Mouse (Mus musculus): ENCODE results near the gene Arhgef2. TPM values are rescaled to one million over a fixed set of nuclear protein-coding genes. Genes with fewer than 3 reads are reported as not detected.

The Arhgef2 gene
- polyA plus RNA-seq, 1 experiment from 2014 or later = 84.5 TPM

DNA sequence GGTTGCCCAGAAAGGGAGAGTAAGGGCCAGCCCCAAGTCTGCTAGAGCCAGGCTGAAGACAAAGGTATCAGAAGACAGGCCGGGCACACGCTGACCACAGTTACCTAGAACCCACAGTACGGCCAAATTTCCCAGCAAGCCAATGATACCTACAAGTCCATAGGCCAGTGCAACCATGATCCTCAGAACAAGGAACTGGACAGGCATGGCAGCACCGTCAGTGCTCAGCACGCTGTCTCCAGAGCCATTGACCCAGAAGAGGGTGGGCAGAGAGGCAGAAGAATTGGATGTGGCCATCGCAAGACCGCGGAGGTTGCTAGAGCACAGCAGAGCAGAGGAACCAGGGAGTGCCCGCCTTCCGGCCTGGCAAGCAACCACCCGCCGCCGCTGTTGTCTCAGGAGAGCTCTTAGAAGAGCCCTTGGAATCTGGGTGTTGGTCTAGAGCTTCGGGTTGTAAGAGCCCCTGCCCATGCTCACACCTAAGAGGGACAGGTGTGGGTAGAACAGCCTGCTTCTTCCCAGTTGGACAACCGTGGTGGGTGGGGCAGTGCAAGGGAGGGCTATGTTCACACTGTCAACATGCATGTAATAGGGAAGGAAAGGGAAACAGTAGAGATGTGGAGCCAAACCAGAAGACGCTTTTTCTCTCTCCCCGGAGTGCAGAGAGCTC lies 47.2 kb downstream of the Arhgef2 start, which contains the start of gene Rxfp4:
Gene Rxfp4, minus strand, starts transcription at position 297 of the 670 bp plus-strand sequence.
- no peak within 1 kb of the TSS for H3K4me2 ChIP-seq
- ATAC-seq (ENCODE audit: insufficient number of reproducible peaks, low FRiP score) = no peak
- H3K27ac ChIP-seq (ENCODE audit: poor library complexity, severe bottlenecking) = no peak within 1 kb of the TSS
- whole genome bisulfite sequencing = 84% methylated on average over 17 of the region's 17 CpGs
- H3K27me3 ChIP-seq (replicated peaks) = no peaks in the 10 kb centered on the region
- no peak within 1 kb of the TSS for H3K4me3 ChIP-seq
- H3K4me1 ChIP-seq (replicated peaks) = peaks cover 23% of the 10 kb centered on the region
- H3K9me3 ChIP-seq (replicated peaks) = no peaks in the 10 kb centered on the region
- peaks cover 9% of the 10 kb centered on the region for H3K36me3 ChIP-seq
- no peak within 1 kb of the TSS for H3K9ac ChIP-seq

GRCm38 (mm10) chr3:88653516-88654370 lies 48.0 kb downstream of the Arhgef2 start:
- Histone ChIP-seq H3K9ac (no peak overlapping the region), H3K36me3 (peaks cover 1% of the 10 kb centered on the region; the same call in 1 of the 2 replicates), H3K27ac (ENCODE audit: poor library complexity, severe bottlenecking) (no peak overlapping the region), H3K4me1 (replicated peaks) (peaks cover 23% of the 10 kb centered on the region), H3K4me2 (no peak overlapping the region), H3K27me3 (replicated peaks) (no peaks in the 10 kb centered on the region), H3K9me3 (replicated peaks) (no peaks in the 10 kb centered on the region), H3K4me3 (no peak overlapping the region)
- 0 out of 2 replicates have a peak, but pooled peaks have one; percentile 7 for ATAC-seq (ENCODE audit: insufficient number of reproducible peaks, low FRiP score)
- WGBS = 79% methylated on average over 6 of the region's 6 CpGs

DNA sequence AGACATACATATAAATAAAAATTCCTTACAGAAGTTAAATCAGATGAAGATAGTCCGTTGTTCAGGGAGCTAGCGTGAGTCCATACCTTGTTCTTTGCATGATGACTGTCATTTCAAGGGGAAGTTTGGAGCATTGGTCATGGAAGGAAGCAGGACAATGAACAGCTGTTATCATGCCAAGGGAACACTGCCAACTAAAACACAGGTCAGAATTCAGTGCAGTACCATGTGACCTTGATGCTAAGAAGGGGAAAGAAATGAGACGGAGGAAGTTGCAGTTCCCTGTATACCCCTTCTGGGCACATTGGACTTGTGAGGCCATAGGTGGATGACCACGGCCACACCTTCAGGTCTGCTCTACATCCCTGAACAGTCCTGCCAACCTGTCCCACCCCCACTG lies 48.9 kb downstream of the Arhgef2 start:
- H3K27ac ChIP-seq (ENCODE audit: poor library complexity, severe bottlenecking) = 0 out of 2 replicates have a peak overlapping the region, but pooled peaks have one; percentile 8
- H3K27me3 ChIP-seq (replicated peaks) = no peaks in the 10 kb centered on the region
- WGBS = 59% methylated on average over 4 of the region's 4 CpGs
- no peaks in the 10 kb centered on the region for H3K36me3 ChIP-seq
- H3K9ac ChIP-seq = no peak overlapping the region
- peak; percentile 74 for ATAC-seq (ENCODE audit: insufficient number of reproducible peaks, low FRiP score)
- H3K4me3 ChIP-seq = no peak overlapping the region
- no peaks in the 10 kb centered on the region for H3K9me3 ChIP-seq (replicated peaks)
- H3K4me1 ChIP-seq (replicated peaks) = peaks cover 23% of the 10 kb centered on the region
- H3K4me2 ChIP-seq = 0 out of 2 replicates have a peak overlapping the region, but pooled peaks have one; percentile 11

DNA sequence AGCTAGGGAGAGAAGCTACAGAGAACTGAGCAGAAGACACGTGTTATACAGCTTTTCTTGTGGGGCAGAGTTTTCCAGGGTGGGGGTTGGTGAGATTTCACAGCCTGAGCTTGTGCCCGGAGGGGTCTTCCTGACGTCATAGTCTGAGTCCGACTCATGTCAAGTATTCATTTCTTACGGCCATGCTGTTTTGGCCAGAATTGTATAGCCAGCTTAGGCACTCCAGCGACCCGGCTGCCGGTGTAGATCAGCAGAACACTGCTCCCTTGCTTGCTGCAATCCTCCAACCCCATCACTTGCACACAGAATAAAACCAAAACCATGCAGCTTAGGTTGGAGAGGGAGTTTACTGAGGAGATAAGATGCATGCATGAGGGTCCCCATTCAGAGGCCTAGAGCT lies 49.9 kb downstream of the Arhgef2 start:
- 76% methylated on average over 8 of the region's 8 CpGs for WGBS
- no peaks in the 10 kb centered on the region for H3K36me3 ChIP-seq
- H3K4me2 ChIP-seq = no peak overlapping the region
- no peak overlapping the region for H3K4me3 ChIP-seq
- H3K9me3 ChIP-seq (replicated peaks) = no peaks in the 10 kb centered on the region
- no peaks in the 10 kb centered on the region for H3K27me3 ChIP-seq (replicated peaks)
- no peak for ATAC-seq (ENCODE audit: insufficient number of reproducible peaks, low FRiP score)
- peaks cover 23% of the 10 kb centered on the region for H3K4me1 ChIP-seq (replicated peaks)
- no peak overlapping the region for H3K9ac ChIP-seq
- no peak overlapping the region for H3K27ac ChIP-seq (ENCODE audit: poor library complexity, severe bottlenecking)

DNA sequence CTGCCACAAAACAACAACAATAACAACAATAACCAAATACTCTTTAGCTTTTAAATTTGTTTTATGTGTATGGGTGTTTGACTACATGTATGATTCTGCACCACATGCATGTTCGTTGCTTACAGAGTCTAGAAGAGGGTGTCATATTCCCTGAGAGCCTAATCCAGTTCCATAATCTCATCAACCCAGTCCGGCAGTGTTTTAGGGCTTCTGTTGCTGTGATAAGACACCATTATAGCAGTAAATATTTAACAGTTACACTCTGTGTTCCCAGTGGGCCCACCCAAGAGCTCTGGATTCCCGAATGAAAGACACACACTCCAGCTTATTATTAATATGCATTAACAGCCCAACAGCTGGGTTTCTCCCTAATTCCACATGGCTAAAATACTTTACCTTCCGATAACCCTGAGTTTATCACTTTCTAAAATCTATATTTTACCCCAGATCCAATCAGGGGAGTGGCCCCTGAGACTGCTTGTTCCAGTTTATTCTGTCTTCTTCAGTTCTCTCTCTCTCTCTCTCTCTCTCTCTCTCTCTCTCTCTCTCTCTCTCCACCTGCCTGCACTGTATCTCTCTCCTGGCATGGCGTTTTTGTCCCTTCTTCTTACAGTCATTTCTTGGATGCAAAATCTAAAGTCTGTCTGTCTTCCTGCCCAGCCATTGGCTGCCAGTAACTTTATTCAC lies 52.8 kb downstream of the Arhgef2 start:
- Histone ChIP-seq H3K4me3 (no peak overlapping the region), H3K9ac (no peak overlapping the region), H3K36me3 (no peaks in the 10 kb centered on the region), H3K27me3 (replicated peaks) (no peaks in the 10 kb centered on the region), H3K4me1 (replicated peaks) (peaks cover 19% of the 10 kb centered on the region), H3K9me3 (replicated peaks) (no peaks in the 10 kb centered on the region), H3K4me2 (no peak overlapping the region), H3K27ac (ENCODE audit: poor library complexity, severe bottlenecking) (no peak overlapping the region)
- ATAC-seq (ENCODE audit: insufficient number of reproducible peaks, low FRiP score) = no peak
- 66% methylated on average over 5 of the region's 5 CpGs for WGBS

DNA sequence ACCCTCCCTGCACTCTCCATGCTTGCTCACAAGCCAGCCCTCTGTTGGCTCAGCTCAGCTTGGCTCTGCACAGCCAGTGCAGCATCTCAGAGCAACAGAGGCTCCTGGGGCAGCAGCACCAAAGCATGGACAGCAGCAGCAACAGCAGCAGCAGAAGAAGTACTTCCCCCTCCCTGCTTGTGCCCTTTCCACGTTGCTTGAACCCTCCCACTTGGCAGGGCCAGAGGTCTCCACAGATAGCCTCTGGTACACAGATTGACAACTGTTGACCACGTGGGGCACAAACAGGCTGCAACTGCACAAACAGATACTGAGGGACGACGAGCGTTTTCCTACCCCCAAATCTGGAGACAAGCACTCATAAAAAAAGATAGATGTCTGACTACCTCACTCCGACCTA lies 54.0 kb downstream of the Arhgef2 start:
- WGBS = 33% methylated on average over 6 of the region's 6 CpGs
- ATAC-seq (ENCODE audit: insufficient number of reproducible peaks, low FRiP score) = no peak
- H3K9ac ChIP-seq = no peak overlapping the region
- H3K27me3 ChIP-seq (replicated peaks) = no peaks in the 10 kb centered on the region
- H3K36me3 ChIP-seq = no peaks in the 10 kb centered on the region
- H3K4me3 ChIP-seq = no peak overlapping the region
- peaks cover 7% of the 10 kb centered on the region for H3K4me1 ChIP-seq (replicated peaks)
- H3K27ac ChIP-seq (ENCODE audit: poor library complexity, severe bottlenecking) = no peak overlapping the region
- H3K9me3 ChIP-seq (replicated peaks) = no peaks in the 10 kb centered on the region
- no peak overlapping the region for H3K4me2 ChIP-seq

GRCm38 (mm10) chr3:88664095-88664494 lies 58.3 kb downstream of the Arhgef2 start:
- Histone ChIP-seq H3K4me1 (replicated peaks) (no peaks in the 10 kb centered on the region), H3K27me3 (replicated peaks) (no peaks in the 10 kb centered on the region), H3K27ac (ENCODE audit: poor library complexity, severe bottlenecking) (no peak overlapping the region), H3K9me3 (replicated peaks) (no peaks in the 10 kb centered on the region), H3K36me3 (no peaks in the 10 kb centered on the region), H3K4me2 (no peak overlapping the region), H3K4me3 (no peak overlapping the region), H3K9ac (no peak overlapping the region)
- WGBS = 71% methylated on average over 4 of the region's 4 CpGs
- ATAC-seq (ENCODE audit: insufficient number of reproducible peaks, low FRiP score) = no peak

DNA sequence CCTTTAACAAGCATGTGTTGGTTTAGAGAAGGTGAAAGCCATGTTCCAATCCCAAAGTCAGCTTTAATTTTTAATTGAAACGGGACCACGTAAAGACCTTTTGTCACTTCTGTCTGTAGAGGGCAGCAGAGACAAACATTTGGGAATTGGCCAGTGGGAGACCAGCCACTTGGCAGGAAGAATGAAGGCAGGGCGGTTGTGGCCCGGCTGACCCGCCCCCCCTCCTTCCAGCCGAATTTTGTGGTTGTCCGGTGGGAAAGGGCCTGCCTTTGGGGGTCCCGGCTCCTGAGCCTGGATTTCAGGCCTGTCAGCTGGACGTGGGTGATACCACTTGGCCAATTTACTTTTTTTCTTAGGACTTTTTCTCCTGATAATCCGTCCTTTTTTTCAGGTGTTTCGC lies 71.6 kb downstream of the Arhgef2 start:
- peak; percentile 57 for ATAC-seq (ENCODE audit: insufficient number of reproducible peaks, low FRiP score)
- Histone ChIP-seq H3K27ac (ENCODE audit: poor library complexity, severe bottlenecking) (no peak overlapping the region), H3K9ac (peak overlapping the region; percentile 49), H3K4me1 (replicated peaks) (no peaks in the 10 kb centered on the region), H3K4me3 (peak overlapping the region; percentile 29), H3K27me3 (replicated peaks) (no peaks in the 10 kb centered on the region), H3K36me3 (no peaks in the 10 kb centered on the region), H3K4me2 (peak overlapping the region; percentile 68), H3K9me3 (replicated peaks) (no peaks in the 10 kb centered on the region; the same call in 1 of the 2 replicates)
- WGBS = 8% methylated on average over 11 of the region's 11 CpGs

DNA sequence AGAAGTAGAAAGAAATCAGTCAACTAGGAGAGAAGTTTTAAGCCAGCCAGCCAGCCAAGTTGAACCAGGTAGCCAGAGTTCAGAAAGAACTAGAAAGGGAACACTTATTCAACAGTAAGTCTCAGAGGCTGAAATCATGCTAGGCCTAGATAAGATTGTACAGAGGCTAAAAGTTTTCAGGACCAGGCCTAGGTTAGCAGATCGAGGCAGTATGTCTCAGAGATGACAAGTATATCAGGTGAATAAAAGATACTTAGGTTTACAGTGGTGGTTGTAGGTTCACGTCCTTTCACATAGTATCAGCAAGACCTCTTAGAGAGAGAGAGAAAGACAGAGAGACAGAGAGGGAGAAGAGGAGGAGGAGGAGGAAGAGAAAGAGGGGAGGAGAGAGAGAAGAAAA lies 78.0 kb downstream of the Arhgef2 start:
- Histone ChIP-seq H3K9ac (no peak overlapping the region), H3K36me3 (peaks cover 13% of the 10 kb centered on the region), H3K27ac (ENCODE audit: poor library complexity, severe bottlenecking) (no peak overlapping the region), H3K4me1 (replicated peaks) (peaks cover 14% of the 10 kb centered on the region), H3K4me3 (no peak overlapping the region), H3K4me2 (no peak overlapping the region), H3K27me3 (replicated peaks) (no peaks in the 10 kb centered on the region), H3K9me3 (replicated peaks) (no peaks in the 10 kb centered on the region)
- no peak for ATAC-seq (ENCODE audit: insufficient number of reproducible peaks, low FRiP score)
- 70% methylated on average over 2 of the region's 2 CpGs for WGBS

DNA sequence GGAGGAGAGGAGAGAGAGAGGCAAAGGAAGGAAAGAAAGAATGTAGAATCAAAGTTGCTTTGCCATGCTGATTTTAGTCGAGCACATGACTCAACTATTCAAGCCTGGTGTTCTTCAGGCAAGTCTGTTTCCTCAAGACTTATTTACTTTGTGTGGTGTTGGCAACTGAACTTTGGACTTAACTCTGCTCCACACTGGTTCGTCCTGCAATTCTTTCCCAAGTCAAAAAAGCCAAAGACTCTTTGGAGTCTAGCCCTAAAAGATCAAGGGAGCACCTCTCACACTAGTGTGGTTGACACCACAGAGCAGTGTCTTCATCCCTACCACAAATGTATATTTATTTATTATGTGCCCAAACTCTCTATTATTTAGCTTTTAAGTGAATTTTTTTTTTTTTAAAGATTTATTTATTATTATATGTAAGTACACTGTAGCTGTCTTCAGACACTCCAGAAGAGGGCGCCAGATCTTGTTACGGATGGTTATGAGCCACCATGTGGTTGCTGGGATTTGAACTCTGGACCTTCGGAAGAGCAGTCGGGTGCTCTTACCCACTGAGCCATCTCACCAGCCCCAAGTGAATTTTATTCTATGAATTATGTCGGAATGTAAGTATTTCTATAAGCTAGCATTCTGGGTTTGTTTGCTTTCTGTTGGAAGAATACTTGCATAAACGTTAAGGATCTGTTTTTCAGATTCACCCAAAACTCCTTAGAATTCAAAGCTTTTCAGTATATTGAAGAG lies 78.6 kb downstream of the Arhgef2 start:
- Histone ChIP-seq H3K4me2 (peak overlapping the region; percentile 91; the same call in 1 of the 2 replicates), H3K9ac (peak overlapping the region; percentile 69; the same call in 1 of the 2 replicates), H3K36me3 (peaks cover 17% of the 10 kb centered on the region), H3K9me3 (replicated peaks) (no peaks in the 10 kb centered on the region), H3K27me3 (replicated peaks) (no peaks in the 10 kb centered on the region), H3K27ac (ENCODE audit: poor library complexity, severe bottlenecking) (peak overlapping the region; percentile 90; the same call in 1 of the 2 replicates), H3K4me1 (replicated peaks) (peaks cover 14% of the 10 kb centered on the region), H3K4me3 (peak overlapping the region; percentile 93)
- no peak for ATAC-seq (ENCODE audit: insufficient number of reproducible peaks, low FRiP score)
- WGBS = 60% methylated on average over 8 of the region's 8 CpGs

All from heart, embryonic 12.5 days (tissue).